29 mouse cellular contexts compared by ENCODE assay signal in genomic region chr10:56783941-56784340, GRCm38 (mm10).
DNase-seq lines count a peak whose midpoint lies in the region; TF ChIP-seq lines count a peak whose summit lies in the region.
"Had no signal": no experiment of that assay in that cellular context is flagged by ENCODE, and none has a peak within 500 bp of the region (broad histone marks: within the 10 kb centered on the region; RNA-seq: fewer than 3 reads in every experiment).

No protein-coding gene starts in this region.

- DNase-seq in 3T3-L1 (ENCODE audit: low read depth, low spot score) = peak; percentile 90
- DNase-seq in Muller cell, postnatal 12 days (ENCODE audit: inconsistent ontology term) = peak; percentile 60
- DNase-seq in adrenal gland, postnatal 36 days = peak; percentile 50 to 54
- DNase-seq in cerebellum, adult 8-10 months = no peak
- no peak for DNase-seq in kidney, adult 9 months
- no peak for DNase-seq in left cerebral cortex, postnatal 25 days (ENCODE audit: low spot score in 2 of 2)
- DNase-seq: cerebellum, adult 18-20 months; cerebellum, postnatal 25 days; gastrocnemius, postnatal 14 days; heart, adult 18-20 months; heart, postnatal 36 days; kidney, adult 2 months; kidney, postnatal 4 days; layer of hippocampus, postnatal 36 days; lung, embryonic 14.5 days; lung, postnatal 14 days; midbrain, embryonic 14.5 days; retina, postnatal 1 day; right cerebral cortex, postnatal 14 days; thymus, postnatal 14 days had no signal

- no peak overlapping the region for H3K4me3 ChIP-seq in embryonic fibroblast, embryonic 13.5 days (ENCODE audit: insufficient read depth, low read length)
- H3K4me3 ChIP-seq: embryonic facial prominence, embryonic 15.5 days; hindbrain, embryonic 12.5 days; intestine, embryonic 15.5 days; limb, embryonic 12.5 days; liver, embryonic 15.5 days; neural tube, embryonic 15.5 days had no signal

- TF ChIP-seq POLR2A in embryonic fibroblast, embryonic 13.5 days (IDR thresholded peaks at IDR 0.05; ENCODE audit: low read depth, low read length) = no peak

- intact Hi-C loops in left cerebral cortex, postnatal 25 days (cut with DNase I) = no loop called here

- H3K27ac ChIP-seq in embryonic fibroblast, embryonic 13.5 days (ENCODE audit: insufficient read depth, low read length) = peak overlapping the region; percentile 94
- H3K27ac ChIP-seq: embryonic facial prominence, embryonic 15.5 days; hindbrain, embryonic 12.5 days; hindbrain, postnatal 0 days; intestine, embryonic 15.5 days; kidney, postnatal 0 days; limb, embryonic 12.5 days; liver, embryonic 15.5 days; neural tube, embryonic 15.5 days had no signal

- peaks cover 6% of the 10 kb centered on the region for H3K4me1 ChIP-seq in embryonic fibroblast, embryonic 13.5 days (ENCODE audit: control insufficient read depth, insufficient read depth, low read length)
- H3K4me1 ChIP-seq: embryonic facial prominence, embryonic 15.5 days; intestine, embryonic 15.5 days; limb, embryonic 12.5 days; liver, embryonic 15.5 days; neural tube, embryonic 15.5 days had no signal

- TF ChIP-seq CTCF in embryonic fibroblast, embryonic 13.5 days (IDR thresholded peaks at IDR 0.05; ENCODE audit: borderline replicate concordance, insufficient read depth, low read length) = no peak

Comparison
In these comparisons a context has a peak if more than half of its experiments do, and no peak if none do; other contexts are left out.
1. DNase-seq: peak in 3T3-L1 (single experiment), Muller cell, postnatal 12 days (single experiment) and adrenal gland, postnatal 36 days (2 of 2); none in cerebellum, adult 8-10 months (single experiment), kidney, adult 9 months (single experiment) and left cerebral cortex, postnatal 25 days (0 of 2).